Mouse (Mus musculus) C2C12 (cell line): ENCODE measurements around the gene A730071L15Rik.

Experiments used
- CTCF ChIP-seq: IDR thresholded peaks from one replicate; pipeline ENCODE4 v1.5.1; 2011; ENCODE audit not compliant: control insufficient read depth, insufficient read depth, insufficient read length
- USF1 ChIP-seq: IDR thresholded peaks from one replicate; pipeline ENCODE4 v1.6.1; 2011; ENCODE audit warnings: low read depth, mild to moderate bottlenecking, control low read depth, moderate library complexity

DNA sequence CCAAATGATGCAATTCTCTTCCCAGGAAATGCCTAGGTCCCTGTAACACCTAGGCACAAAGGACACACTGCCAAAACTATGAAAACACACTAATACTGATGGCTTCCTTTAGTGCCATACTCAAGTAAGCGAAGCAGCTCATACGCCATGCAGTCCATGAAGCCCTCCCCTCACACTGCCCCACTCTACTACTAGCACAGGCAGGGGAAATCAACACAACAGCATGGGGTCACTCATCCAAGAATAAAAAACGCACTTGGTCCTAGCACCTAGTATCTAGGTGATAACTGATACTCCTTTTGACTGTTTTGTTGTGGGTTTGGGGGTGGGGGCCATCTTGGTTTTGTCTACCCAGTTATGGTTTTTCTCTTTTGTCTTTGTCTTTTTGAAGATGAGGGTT lies 12.4 kb upstream of the A730071L15Rik start:
- TF ChIP-seq CTCF (no peak), USF1 (no peak)
